Mouse (Mus musculus): ENCODE measurements around the gene Esrrg. TPM values are rescaled to one million over a fixed set of nuclear protein-coding genes. Genes with fewer than 3 reads are reported as not detected.

Gene Esrrg
- total and polyA plus RNA-seq, 3 experiments: 0.01 TPM; not detected in 2

DNA sequence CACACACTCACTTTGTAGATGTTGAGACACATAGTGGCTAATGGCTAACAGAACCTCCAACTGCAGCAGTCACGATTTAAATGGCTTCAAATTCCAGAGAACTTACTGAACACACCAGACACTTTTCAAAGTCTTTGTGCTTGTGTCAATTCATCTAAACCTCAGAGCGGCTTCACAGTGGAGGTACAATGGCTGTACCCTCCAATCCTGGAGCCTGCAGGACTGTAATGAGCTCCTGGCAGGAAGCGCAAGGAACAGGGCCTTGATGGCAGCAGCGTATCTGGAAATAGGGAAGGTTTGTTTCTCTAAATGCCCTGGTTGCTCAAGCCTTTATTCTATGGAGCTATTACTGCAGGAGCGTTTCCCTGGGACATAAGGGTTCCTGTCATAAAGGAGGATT lies 63.9 kb downstream of the Esrrg start:
- Histone ChIP-seq H3K79me2 (ENCODE audit: control insufficient read depth, insufficient read depth, low read length, poor library complexity) (no peaks in the 10 kb centered on the region), H3K36me3 (ENCODE audit: control insufficient read depth in 1 of 2, insufficient read depth in 2 of 2, low read length in 2 of 2) (peaks cover 0 to 13% of the 10 kb centered on the region in 2 experiments; a peak in 2 of 4 replicates), H3K27ac (ENCODE audit: control insufficient read depth, low read depth, low read length) (no peak overlapping the region), H3K4me3 (ENCODE audit: control insufficient read depth in 1 of 2, insufficient read depth in 1 of 2, low read depth in 2 of 2, low read length in 2 of 2) (no peak overlapping the region), H3K9me3 (replicated peaks; ENCODE audit: insufficient read depth, low read length) (no peaks in the 10 kb centered on the region), H3K9ac (ENCODE audit: control insufficient read depth, low read depth, low read length, poor library complexity, severe bottlenecking) (no peak overlapping the region), H3K4me1 (ENCODE audit: control insufficient read depth in 1 of 2, insufficient read depth in 2 of 2, low read length in 2 of 2) (peaks cover 12 to 13% of the 10 kb centered on the region in 2 experiments), H3K27me3 (ENCODE audit: control insufficient read depth in 1 of 2, insufficient read depth in 2 of 2, low read length in 2 of 2) (no peaks in the 10 kb centered on the region)
- DNase-seq (ENCODE audit: low read depth, low spot score): no peak
- TF ChIP-seq NELFE (IDR thresholded peaks at IDR 0.05; ENCODE audit: low read depth, low read length): no peak

DNA sequence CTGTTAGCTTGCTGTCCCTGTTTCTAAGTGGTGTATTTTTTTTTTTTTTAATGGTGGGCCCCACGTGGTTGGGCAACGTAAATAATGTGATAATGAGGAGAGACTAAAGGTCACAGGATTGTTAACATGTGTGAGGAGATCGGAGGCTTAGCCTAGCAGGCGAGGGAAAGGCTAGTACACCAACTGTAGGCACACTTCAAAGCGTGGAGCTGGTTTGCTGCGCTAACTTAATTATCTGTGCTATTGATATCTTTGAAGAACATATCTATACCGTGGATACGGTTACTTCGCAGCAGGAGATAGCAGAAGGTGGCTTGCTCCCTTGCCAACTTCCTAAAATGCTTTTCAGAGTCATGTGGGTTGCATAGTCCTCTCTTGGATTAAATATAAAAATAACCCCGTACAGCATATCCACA lies 66.2 kb downstream of the Esrrg start:
- Histone ChIP-seq H3K27ac (ENCODE audit: control insufficient read depth, low read depth, low read length) (peak overlapping the region; percentile 68), H3K4me3 (ENCODE audit: control insufficient read depth in 1 of 2, insufficient read depth in 1 of 2, low read depth in 2 of 2, low read length in 2 of 2) (peak overlapping the region in 1 of 2 experiments; percentile 12; a peak in 1 of 4 replicates), H3K27me3 (ENCODE audit: control insufficient read depth in 1 of 2, insufficient read depth in 2 of 2, low read length in 2 of 2) (no peaks in the 10 kb centered on the region), H3K4me1 (ENCODE audit: control insufficient read depth in 1 of 2, insufficient read depth in 2 of 2, low read length in 2 of 2) (peaks cover 12 to 13% of the 10 kb centered on the region in 2 experiments), H3K9ac (ENCODE audit: control insufficient read depth, low read depth, low read length, poor library complexity, severe bottlenecking) (peak overlapping the region; percentile 36), H3K9me3 (replicated peaks; ENCODE audit: insufficient read depth, low read length) (no peaks in the 10 kb centered on the region), H3K36me3 (ENCODE audit: control insufficient read depth in 1 of 2, insufficient read depth in 2 of 2, low read length in 2 of 2) (peaks cover 0 to 13% of the 10 kb centered on the region in 2 experiments; a peak in 2 of 4 replicates), H3K79me2 (ENCODE audit: control insufficient read depth, insufficient read depth, low read length, poor library complexity) (no peaks in the 10 kb centered on the region)
- TF ChIP-seq USF1 (IDR thresholded peaks at IDR 0.05; ENCODE audit: low read depth, low read length) (peak; percentile 59; the same call in 1 of the 2 replicates), BHLHE40 (IDR thresholded peaks at IDR 0.05; ENCODE audit: borderline replicate concordance, low read depth, low read length) (no peak), ETS1 (IDR thresholded peaks at IDR 0.05; ENCODE audit: low read depth, low read length) (peak; percentile 70), MAX (IDR thresholded peaks at IDR 0.05; ENCODE audit: low read length) (no peak), ZKSCAN1 (IDR thresholded peaks at IDR 0.05; ENCODE audit: low read depth, low read length) (no peak), NELFE (IDR thresholded peaks at IDR 0.05; ENCODE audit: low read depth, low read length) (no peak), UBTF (IDR thresholded peaks at IDR 0.05; ENCODE audit: borderline replicate concordance, insufficient read depth, low read depth, low read length) (no peak), ELF1 (IDR thresholded peaks at IDR 0.05; ENCODE audit: low read depth, low read length) (0 out of 2 replicates have a peak, but pooled peaks have one; percentile 5), MEF2A (IDR thresholded peaks at IDR 0.05; ENCODE audit: extremely low read depth, insufficient replicate concordance, low read depth, low read length, poor library complexity, severe bottlenecking) (peak; percentile 14; the same call in 1 of the 2 replicates), GATA1 (IDR thresholded peaks at IDR 0.05; ENCODE audit: low read depth, low read length) (peak; percentile 82), SIN3A (IDR thresholded peaks at IDR 0.05; ENCODE audit: low read length) (peak; percentile 19; the same call in 1 of the 2 replicates), MXI1 (IDR thresholded peaks at IDR 0.05; ENCODE audit: low read depth, low read length) (0 out of 2 replicates have a peak, but pooled peaks have one; percentile 29), TCF12 (IDR thresholded peaks at IDR 0.05; ENCODE audit: low read depth, low read length) (peak; percentile 86), POLR2A (IDR thresholded peaks at IDR 0.05; ENCODE audit: control insufficient read depth in 1 of 2, insufficient read depth in 1 of 2, low read depth in 1 of 2, low read length in 2 of 2, poor library complexity in 1 of 2) (no peak), ZC3H11A (IDR thresholded peaks at IDR 0.05; ENCODE audit: low read depth, low read length) (no peak), ZMIZ1 (IDR thresholded peaks at IDR 0.05; ENCODE audit: low read depth, low read length) (no peak), CHD1 (IDR thresholded peaks at IDR 0.05; ENCODE audit: low read depth, low read length) (no peak), JUND (IDR thresholded peaks at IDR 0.05; ENCODE audit: low read depth, low read length) (no peak), EP300 (IDR thresholded peaks at IDR 0.05; ENCODE audit: low read depth in 1 of 2, low read length in 2 of 2) (peak; percentile 63 to 81), ZNF384 (IDR thresholded peaks at IDR 0.05; ENCODE audit: low read depth, low read length) (peak; percentile 80), MYB (IDR thresholded peaks at IDR 0.05; ENCODE audit: low read depth, low read length) (0 out of 2 replicates have a peak, but pooled peaks have one; percentile 27)
- DNase-seq (ENCODE audit: low read depth, low spot score): peak; percentile 60
